Mouse (Mus musculus) hindbrain, embryonic 16.5 days (tissue): ENCODE measurements at regions not wholly inside any gene's neighbourhood (a gene's known extent, or its start where the extent isn't known, plus 50 kb on each side); places are given as distances from the start of the nearest gene placed in this dataset.
"Not testable (repeated sequence)": the region's sequence is repeated elsewhere in the genome, so short reads cannot be mapped to it uniquely, and the experiment has no call there.

Source experiments
- ATAC-seq: fragments of 200-750 bp; cut with Nextera tagmentation; 2 replicates; pipeline ENCODE4 v1.8.0; 2017; ENCODE audit warnings: moderate TSS enrichment, moderate library complexity
- H3K27ac ChIP-seq: fragments of 300-500 bp; sonication (generic); 2 replicates; pipeline ENCODE4 v1.5.1; 2014; ENCODE audit warnings: low read depth, mild to moderate bottlenecking, control low read depth, low read length, moderate library complexity
- H3K27me3 ChIP-seq: fragments of 300-500 bp; sonication (generic); replicated peaks from 2 replicates; pipeline ENCODE4 v1.6.1; 2014; ENCODE audit warnings: low read length; ENCODE audit not compliant: control insufficient read depth, insufficient read depth
- H3K36me3 ChIP-seq: fragments of 300-500 bp; sonication (generic); 2 replicates; pipeline ENCODE4 v1.6.1; 2014; ENCODE audit warnings: mild to moderate bottlenecking, low read length, moderate library complexity, mixed read lengths; ENCODE audit not compliant: control insufficient read depth, insufficient read depth
- H3K4me1 ChIP-seq: fragments of 300-500 bp; sonication (generic); 2 replicates; pipeline ENCODE4 v1.6.1; 2014; ENCODE audit warnings: low read depth, low read length; ENCODE audit not compliant: control insufficient read depth, insufficient read depth
- H3K4me2 ChIP-seq: fragments of 300-500 bp; sonication (generic); 2 replicates; pipeline ENCODE4 v1.6.1; 2014; ENCODE audit warnings: mild to moderate bottlenecking, low read length, control low read depth, moderate library complexity
- H3K4me3 ChIP-seq: fragments of 300-500 bp; sonication (generic); 2 replicates; pipeline ENCODE4 v1.5.1; 2014; ENCODE audit warnings: mild to moderate bottlenecking, low read length, control low read depth, moderate library complexity
- H3K9ac ChIP-seq: fragments of 300-500 bp; sonication (generic); 2 replicates; pipeline ENCODE4 v1.6.1; 2014; ENCODE audit warnings: low read depth, mild to moderate bottlenecking, control low read depth, low read length, moderate library complexity
- H3K9me3 ChIP-seq: fragments of 300-500 bp; sonication (generic); 2 replicates; pipeline ENCODE4 v1.6.1; 2014; ENCODE audit warnings: mild to moderate bottlenecking, low read length, moderate library complexity; ENCODE audit not compliant: control insufficient read depth
- WGBS: fragments of 180-500 bp; shearing (Covaris S2); extraction: QIAGEN DNeasy Blood & Tissue Kit; methylation state at CpG from one replicate; pipeline ENCODE4 v1.1.7; 2014; 5-methylcytosine and 5-hydroxymethylcytosine counted together

DNA sequence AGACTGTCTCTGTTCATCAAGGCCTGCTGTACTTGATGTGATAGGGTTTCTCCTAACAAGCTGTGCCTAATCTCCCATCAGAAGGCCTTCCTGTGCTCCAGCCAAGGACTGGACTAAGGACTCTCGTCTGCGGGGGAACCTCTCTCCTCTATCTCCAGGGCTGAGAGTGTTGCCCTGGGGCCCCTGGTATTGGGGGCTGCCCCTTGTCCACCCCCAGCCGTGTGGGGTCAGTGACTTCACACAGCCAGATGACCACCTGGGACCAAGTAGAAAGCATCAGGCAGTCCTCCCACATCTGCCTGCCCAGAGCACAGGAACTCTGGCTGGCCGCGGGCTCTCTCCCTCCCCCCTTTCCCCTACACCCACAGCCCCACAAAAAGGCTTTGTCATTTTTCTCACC, 651.5 kb upstream of the Kif2b start:
- Histone ChIP-seq H3K4me1 (no peaks in the 10 kb centered on the region), H3K9ac (no peak overlapping the region), H3K27ac (no peak overlapping the region), H3K36me3 (no peaks in the 10 kb centered on the region), H3K4me2 (no peak overlapping the region), H3K27me3 (no peaks in the 10 kb centered on the region), H3K4me3 (no peak overlapping the region), H3K9me3 (no peaks in the 10 kb centered on the region)
- WGBS = 63% methylated on average over 5 of the region's 5 CpGs
- ATAC-seq = no peak

DNA sequence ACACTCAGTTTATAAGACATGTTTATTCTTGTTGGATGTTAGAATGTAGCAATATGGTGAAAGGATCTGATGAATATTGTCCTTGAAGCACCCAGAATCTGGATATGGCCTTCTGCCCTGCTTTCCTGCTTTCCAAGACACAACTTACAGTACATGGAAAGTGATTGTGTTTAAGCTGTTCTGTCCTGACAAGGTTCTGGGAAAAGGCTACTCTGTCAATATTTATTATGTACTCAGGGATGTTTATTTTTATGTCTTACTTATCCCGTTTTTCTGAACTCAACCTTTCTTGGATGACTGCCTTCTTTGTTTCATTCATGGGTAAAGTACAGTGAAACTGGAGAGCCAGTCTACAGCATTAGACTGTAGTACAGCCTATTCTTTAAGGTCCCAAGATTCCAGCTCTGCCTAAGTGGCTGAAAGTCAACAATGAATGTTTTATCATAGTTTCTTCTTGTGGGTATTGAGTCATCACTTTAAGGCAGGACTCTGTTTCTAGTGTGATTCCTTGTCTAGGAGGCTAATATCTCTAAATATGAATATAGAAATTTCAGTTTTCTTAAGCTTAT, 631.7 kb upstream of the Kif2b start:
- H3K9ac ChIP-seq = no peak overlapping the region
- no peaks in the 10 kb centered on the region for H3K4me1 ChIP-seq
- H3K4me3 ChIP-seq = no peak overlapping the region
- no peaks in the 10 kb centered on the region for H3K9me3 ChIP-seq
- no peak for ATAC-seq
- WGBS = 60% methylated on average over 1 of the region's 1 CpGs
- H3K27me3 ChIP-seq = no peaks in the 10 kb centered on the region
- H3K4me2 ChIP-seq = no peak overlapping the region
- H3K27ac ChIP-seq = no peak overlapping the region
- H3K36me3 ChIP-seq = no peaks in the 10 kb centered on the region

DNA sequence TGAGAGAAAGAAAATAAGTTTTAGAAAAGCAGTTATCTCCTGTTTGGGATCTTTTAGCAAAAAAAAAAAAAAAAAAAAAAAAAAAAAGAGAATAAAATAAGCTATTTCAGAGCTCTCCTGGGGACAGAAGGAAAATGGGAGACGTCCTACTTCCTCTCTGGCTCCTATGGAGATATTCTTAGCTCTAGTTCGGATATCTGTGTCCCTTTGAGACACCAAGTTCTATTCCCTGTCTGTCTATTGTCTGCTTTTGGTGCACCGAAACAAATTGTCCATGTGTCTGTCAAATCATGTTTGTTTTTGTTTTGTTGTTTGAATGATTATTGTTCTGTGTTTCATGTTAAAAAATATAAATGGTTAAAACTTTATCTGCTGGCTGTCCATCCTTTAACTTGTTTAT, 601.0 kb upstream of the Kif2b start:
- H3K27ac ChIP-seq = not testable (repeated sequence)
- 79% methylated on average over 3 of the region's 3 CpGs for WGBS

DNA sequence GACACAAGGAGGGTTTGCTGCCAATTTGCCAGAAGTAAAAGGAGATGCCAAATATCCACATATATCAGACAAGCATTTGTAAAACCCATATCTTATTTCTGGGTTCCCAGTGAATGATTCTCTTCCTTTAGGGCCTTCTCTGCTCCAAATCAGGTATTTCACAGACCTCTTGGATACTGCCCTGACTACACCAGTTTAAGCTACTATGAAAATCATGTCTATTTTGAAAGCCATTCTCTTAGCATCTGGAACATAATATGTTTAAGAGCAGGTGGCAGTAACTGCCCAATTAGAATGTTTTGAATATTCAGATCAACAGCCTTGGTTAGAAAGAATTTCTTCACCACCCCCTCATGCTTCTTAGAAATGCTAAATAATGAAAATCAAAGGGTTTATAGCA, 575.8 kb upstream of the Kif2b start:
- no peaks in the 10 kb centered on the region for H3K27me3 ChIP-seq
- no peak overlapping the region for H3K27ac ChIP-seq
- H3K4me2 ChIP-seq = no peak overlapping the region
- no peak overlapping the region for H3K4me3 ChIP-seq
- no peak for ATAC-seq
- H3K9ac ChIP-seq = no peak overlapping the region
- H3K36me3 ChIP-seq = no peaks in the 10 kb centered on the region
- H3K4me1 ChIP-seq = no peaks in the 10 kb centered on the region
- no peaks in the 10 kb centered on the region for H3K9me3 ChIP-seq

More for the DNA sequence above, 601.0 kb upstream of the Kif2b start:
- not testable (repeated sequence) for H3K4me1 ChIP-seq, H3K36me3 ChIP-seq, H3K9ac ChIP-seq, H3K4me3 ChIP-seq, H3K9me3 ChIP-seq, ATAC-seq, H3K4me2 ChIP-seq, H3K27me3 ChIP-seq

DNA sequence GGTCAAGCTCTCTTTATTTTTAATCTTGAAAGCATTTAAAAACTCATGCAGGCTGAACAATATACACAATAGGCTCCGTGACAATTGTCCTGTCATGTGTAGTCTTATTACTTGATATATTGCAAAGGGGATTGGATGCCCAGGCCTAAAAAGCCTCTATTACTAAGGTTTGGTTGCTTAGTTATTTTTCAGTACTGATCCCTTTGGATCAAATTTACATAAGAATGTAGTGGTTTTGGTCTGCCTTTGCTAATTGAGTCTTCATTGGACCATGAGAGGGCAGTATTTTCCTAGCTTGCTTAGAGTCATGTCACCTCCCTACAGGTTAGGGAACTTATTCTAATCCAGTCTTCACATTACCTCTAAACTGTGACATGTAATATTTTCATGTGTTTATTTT, 558.3 kb upstream of the Kif2b start:
- Histone ChIP-seq H3K36me3 (no peaks in the 10 kb centered on the region), H3K9ac (no peak overlapping the region), H3K27me3 (no peaks in the 10 kb centered on the region), H3K4me3 (no peak overlapping the region), H3K9me3 (no peaks in the 10 kb centered on the region), H3K4me2 (no peak overlapping the region), H3K27ac (no peak overlapping the region), H3K4me1 (no peaks in the 10 kb centered on the region)
- 28% methylated on average over 1 of the region's 1 CpGs for WGBS
- ATAC-seq = no peak

DNA sequence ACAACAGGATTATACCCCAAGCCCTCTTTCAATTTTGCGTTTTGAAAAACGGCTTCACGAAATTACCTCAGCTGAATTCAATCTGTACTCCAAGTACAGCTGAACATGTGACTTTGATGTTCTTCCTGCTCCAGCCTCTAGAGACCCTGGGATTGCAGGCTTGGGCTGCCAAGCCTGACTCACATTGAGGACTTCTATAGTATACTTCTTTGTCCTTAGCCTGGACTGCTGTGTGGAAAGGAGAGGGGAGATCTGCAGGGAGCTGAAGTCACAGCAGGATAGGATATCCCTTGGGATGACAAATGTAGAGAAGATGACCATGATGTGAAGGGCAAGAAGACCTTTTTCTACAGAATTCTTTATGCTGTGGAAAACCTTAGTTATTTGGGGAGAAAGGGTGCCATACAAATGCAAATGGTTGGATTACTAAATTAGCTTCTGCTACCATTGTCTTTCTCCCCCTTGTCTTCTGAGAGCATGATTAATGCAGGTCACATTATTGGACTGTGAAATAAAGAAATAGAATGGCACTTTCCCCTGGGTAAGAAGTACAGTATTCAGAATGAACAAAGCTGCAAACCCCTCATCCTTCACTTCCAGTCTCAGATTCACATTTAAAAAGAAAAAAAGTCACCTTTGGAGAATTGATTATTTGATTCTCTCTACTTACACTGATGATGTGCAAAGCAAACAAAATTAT, 557.7 kb upstream of the Kif2b start:
- H3K4me2 ChIP-seq = no peak overlapping the region
- H3K4me3 ChIP-seq = no peak overlapping the region
- no peaks in the 10 kb centered on the region for H3K9me3 ChIP-seq
- no peaks in the 10 kb centered on the region for H3K36me3 ChIP-seq
- WGBS = 16% methylated on average over 3 of the region's 3 CpGs
- ATAC-seq = 0 out of 2 replicates have a peak, but pooled peaks have one; percentile 37
- H3K27me3 ChIP-seq = no peaks in the 10 kb centered on the region
- no peak overlapping the region for H3K9ac ChIP-seq
- no peak overlapping the region for H3K27ac ChIP-seq
- no peaks in the 10 kb centered on the region for H3K4me1 ChIP-seq

DNA sequence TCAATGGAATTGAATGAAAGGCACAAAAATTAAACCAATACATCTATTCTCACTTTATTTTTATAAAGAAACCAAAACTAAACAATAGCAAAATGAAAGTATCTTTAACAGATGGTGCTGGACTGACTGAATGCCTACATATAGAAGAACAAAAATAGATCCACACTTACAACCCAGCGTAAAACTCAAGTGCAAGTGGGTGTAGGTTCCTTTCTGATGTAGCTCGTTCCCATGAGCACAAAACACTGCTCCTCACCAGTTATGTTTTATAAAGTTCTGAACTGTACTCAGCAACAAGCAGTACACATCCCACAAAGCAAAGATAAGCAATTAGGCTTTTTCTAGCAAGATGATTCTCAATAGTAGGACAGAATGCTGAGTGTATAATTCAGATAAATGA, 507.4 kb upstream of the Kif2b start:
- no peaks in the 10 kb centered on the region for H3K27me3 ChIP-seq
- no peak for ATAC-seq
- H3K27ac ChIP-seq = no peak overlapping the region
- H3K9ac ChIP-seq = no peak overlapping the region
- WGBS = 82% methylated on average over 2 of the region's 2 CpGs
- H3K4me1 ChIP-seq = no peaks in the 10 kb centered on the region
- H3K36me3 ChIP-seq = no peaks in the 10 kb centered on the region
- no peaks in the 10 kb centered on the region for H3K9me3 ChIP-seq
- no peak overlapping the region for H3K4me2 ChIP-seq
- H3K4me3 ChIP-seq = no peak overlapping the region

DNA sequence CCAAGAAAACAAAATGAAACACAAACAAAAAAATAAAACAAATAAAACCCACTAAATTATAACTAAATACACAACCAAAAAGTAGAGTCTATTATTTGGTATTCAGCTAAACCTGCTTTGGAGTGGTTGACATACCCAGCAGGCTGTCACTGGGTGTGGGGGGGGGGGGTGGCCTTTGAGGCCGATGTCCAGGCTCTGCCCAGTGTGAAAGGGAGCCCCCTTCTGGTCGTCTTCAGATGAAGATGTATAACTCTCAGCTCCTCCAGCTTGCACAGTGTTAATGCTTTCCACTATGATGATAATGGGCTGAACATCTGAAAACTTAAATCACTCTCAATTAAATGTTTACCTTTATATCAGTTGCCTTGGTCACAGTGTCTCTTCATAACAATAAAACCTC, 464.3 kb upstream of the Kif2b start:
- H3K4me2 ChIP-seq = no peak overlapping the region
- no peak overlapping the region for H3K4me3 ChIP-seq
- no peak overlapping the region for H3K9ac ChIP-seq
- H3K9me3 ChIP-seq = no peaks in the 10 kb centered on the region
- 2% methylated on average over 2 of the region's 2 CpGs for WGBS
- H3K36me3 ChIP-seq = no peaks in the 10 kb centered on the region
- no peak for ATAC-seq
- no peaks in the 10 kb centered on the region for H3K27me3 ChIP-seq
- no peak overlapping the region for H3K27ac ChIP-seq
- H3K4me1 ChIP-seq = no peaks in the 10 kb centered on the region

DNA sequence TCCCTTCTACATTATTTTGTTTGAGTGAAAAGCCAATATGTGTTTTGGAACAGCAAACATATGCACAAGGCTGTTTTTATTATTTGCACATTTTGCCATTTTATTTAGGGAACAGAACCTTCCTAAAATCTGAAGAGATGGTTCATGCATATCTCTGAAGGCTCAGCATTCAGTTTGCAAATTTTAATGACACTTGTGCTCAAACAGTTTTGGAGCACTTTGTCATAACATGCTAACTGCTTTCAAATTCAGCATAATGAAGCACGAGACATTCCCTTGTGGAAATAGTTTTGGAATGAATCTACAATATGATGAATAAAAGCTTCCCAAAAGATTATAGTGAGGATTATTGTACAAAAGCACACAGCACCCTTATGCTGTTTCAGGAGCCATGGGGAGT, 462.8 kb upstream of the Kif2b start:
- no peaks in the 10 kb centered on the region for H3K27me3 ChIP-seq
- no peak overlapping the region for H3K4me3 ChIP-seq
- no peak overlapping the region for H3K4me2 ChIP-seq
- H3K27ac ChIP-seq = no peak overlapping the region
- H3K9ac ChIP-seq = no peak overlapping the region
- H3K36me3 ChIP-seq = no peaks in the 10 kb centered on the region
- no peak for ATAC-seq
- no peaks in the 10 kb centered on the region for H3K4me1 ChIP-seq
- WGBS = 68% methylated on average over 1 of the region's 1 CpGs
- no peaks in the 10 kb centered on the region for H3K9me3 ChIP-seq
